Mouse (Mus musculus) cerebellum, postnatal 10 days (tissue): ENCODE results near the gene Olfr545.
A peak's percentile ranks its signal among the peaks of the same experiment; 100 is the strongest.
"Not testable (repeated sequence)": the region's sequence is repeated elsewhere in the genome, so short reads cannot be mapped to it uniquely, and the experiment has no call there.

Source experiments
- DNase-seq, 2 experiments: peaks; one replicate each; pipeline ENCODE4 v3.0.0; 2021; ENCODE audit warnings: mixed read lengths in 2 of 2

The Olfr545 gene

DNA sequence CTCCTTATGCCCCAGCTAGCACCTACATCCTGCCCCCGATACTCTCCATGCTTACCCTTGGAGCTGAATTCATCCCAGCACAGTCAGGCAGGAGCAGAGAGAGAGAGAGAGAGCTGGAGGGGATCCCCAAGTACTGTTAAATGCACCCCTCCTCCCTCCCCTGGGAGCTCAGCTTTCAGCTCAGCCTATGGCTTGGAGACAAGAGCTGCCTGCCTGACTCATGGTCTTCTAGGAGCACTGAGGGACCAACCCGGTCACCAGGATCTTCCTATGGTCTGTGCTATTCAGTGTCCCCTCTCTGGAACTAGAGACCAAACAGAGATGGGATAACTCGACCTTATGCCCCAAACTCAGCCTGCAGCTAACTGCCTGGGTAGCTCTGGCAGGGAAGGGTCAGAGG, at the start of gene Olfr545:
TSS of gene Olfr545 (minus strand) at position 101 of the 400 bp plus-strand sequence.
- no peak for DNase-seq

DNA sequence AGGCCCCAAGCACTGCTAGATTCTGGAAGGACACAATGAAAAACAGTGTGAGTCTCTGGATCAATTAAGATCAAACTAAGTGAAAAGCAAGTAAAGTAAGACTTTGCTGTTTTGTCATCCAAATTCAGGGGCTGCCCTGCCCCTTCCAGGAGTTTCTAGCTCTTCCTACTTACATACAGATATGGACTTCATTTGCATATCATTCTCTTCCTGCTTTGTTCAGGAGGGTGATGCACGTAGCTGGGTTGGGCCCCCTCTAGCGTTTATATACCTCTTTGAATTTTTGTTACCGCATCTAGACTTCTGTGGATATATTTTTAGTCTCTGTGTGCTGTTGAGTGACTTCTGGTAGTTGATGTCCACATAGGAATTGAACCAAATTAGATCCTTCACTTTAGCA, 41.9 kb upstream of the Olfr545 start:
- DNase-seq = no peak

- DNase-seq = no peak
Observed at GRCm38 (mm10) chr7:102540596-102540995, 41.2 kb upstream of the Olfr545 start, which contains the start of gene Olfr548-ps1. Gene Olfr548-ps1 (plus strand): TSS chr7:102540896.

DNA sequence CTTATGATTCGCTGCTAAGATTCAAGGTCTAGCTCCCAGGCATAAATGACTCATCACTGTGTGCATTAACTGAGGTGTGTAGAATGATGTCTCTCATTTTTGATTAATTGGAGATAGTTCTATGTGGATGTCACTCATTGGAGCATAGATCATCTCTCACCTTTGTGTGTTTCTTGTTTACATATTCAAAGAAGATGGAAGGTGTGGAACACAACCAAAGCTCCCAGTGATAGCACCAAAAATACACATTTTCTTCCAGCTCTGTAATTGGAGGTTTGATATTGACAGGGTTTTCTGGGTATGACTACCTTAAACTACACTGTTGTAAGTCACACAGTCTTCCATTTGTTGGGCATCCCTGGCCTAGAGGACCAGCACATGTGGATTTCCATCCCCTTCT, 35.1 kb upstream of the Olfr545 start, which contains the start of gene Olfr547:
TSS of gene Olfr547 (plus strand) at position 301 of the 400 bp plus-strand sequence.
- DNase-seq = no peak

GRCm38 (mm10) chr7:102529052-102529451, 29.7 kb upstream of the Olfr545 start:
- DNase-seq = no peak

DNA sequence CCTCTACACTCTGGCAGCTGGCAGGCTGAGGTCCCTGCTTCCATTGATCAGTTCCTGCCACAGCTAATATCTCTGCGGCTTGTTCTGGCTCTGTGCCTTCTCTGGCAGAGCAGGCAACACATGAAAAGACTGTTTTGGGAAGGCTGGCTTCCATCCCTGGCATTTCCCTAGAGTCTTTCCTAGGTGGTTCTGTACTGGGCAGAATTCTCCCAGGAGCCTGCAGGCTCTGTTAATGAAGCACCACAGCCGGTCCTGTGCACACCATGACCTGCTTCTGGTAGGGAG, 17.6 kb upstream of the Olfr545 start:
- DNase-seq = peak in 1 of 2 experiments; percentile 69

- DNase-seq = peak; percentile 80 to 85
Observed at GRCm38 (mm10) chr7:102516261-102517050, 17.1 kb upstream of the Olfr545 start.

GRCm38 (mm10) chr7:102514144-102514543, 14.8 kb upstream of the Olfr545 start:
- DNase-seq = no peak

DNA sequence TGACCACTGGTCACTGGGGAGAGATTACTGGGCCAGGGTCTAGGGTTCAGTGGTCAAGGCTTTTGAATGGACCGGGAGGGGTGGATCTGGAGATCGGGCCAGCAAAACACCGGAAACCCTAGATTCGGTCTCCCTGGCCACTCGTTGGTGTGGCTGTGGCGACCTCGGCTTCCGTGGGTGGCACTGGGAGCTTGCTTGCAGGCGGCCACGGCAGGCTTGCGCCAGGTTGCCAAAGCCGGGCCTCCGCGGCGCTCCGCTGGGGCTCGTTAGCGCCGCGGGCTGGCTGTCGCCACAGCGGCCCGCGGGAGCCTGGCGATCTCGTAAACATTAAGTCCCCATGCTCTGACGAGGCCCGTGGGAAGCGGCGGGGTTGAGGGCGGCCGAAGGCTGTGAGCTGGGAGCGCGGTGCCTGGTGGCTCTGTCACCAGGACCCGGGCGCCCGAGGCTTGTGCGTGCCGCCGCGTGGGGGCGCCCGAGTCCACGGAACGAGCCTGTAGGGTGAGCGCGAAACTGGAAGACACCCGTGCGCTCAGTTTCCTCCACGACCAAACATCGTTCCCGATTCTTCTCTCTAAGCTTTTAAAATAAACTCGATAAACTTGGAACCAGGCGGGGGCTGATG, 13.6 kb upstream of the Olfr545 start:
- peak; percentile 96 to 97 for DNase-seq

DNA sequence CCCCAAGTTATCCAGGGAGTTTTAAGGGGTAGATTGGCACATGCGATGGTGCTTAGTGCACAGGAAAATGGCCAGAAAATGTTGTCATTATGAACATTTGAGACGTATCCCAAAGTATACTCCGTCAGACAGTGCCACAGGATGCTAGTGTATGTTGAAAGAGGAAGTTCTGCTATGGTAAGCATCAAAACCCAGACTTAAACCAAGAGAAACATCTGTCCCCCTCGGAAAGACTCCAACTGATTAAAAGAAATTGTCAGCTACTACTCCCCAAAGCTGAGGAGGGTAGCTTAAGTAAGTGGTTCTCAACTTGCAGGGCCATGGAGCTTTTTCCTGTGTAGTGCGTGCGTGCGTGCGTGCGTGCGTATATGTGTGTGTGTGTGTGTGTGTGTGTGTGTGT, 12.6 kb upstream of the Olfr545 start:
- DNase-seq = no peak

- no peak for DNase-seq
Observed at GRCm38 (mm10) chr7:102509726-102510125, 10.4 kb upstream of the Olfr545 start.

DNA sequence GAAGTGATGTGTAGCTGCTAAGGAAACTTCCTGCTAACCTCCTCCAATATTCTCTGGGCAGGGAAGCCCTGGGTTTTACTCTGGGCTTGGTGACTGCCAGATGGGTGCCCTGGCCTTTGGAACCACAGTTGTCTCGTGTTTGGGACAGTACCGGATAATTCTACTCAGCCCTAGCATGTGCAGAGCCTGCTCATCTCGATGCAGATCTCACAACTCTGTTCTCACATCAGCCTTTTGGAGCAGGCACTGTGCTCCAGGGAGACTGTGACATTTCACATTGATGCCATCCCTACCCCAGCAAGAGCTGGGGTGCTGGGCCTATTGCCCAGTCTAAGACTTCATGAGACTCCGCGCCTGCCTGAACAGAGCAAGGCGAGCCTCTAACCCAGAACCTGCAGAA, 9.3 kb upstream of the Olfr545 start:
- DNase-seq = no peak

DNA sequence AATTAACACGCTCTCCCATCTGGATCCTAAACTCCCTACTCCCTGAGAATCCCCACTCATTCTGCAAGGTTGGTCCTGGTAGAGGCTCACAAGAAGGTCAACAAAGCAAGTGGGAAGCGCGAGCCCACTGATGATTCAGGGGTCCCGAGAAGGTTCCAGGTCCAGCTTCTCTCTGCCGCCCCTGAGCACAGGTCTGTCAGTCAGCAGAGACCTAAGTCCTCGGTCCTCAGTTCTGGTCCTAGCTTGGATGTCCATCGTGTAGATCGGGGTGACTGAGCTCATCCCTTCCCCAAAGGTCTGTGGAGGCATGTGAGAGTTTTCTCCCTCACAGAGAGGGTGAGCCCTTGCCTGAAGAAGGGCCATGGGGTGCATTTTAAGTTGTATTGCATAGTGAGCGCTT, 8.7 kb upstream of the Olfr545 start:
- DNase-seq = no peak

DNA sequence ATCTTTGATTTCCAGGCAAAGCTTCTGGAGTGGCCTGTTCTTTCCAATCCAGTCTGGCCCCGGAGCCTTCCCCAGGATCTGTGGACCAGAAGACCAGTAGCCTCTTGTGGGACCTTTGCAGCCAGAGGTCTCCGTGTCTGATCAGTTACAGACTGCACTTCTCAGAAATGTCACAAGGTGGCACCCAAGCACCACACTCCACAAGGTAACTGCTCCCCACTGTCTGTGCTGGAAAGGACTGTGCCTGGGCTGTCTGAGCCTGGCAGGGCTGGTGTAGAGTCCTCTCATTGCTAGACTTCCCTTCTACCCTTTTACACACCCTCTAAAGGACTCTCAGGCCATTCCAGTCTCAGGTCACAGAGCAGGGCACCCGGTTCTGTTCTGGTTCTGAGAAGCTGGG, 7.5 kb upstream of the Olfr545 start:
- DNase-seq = peak; percentile 87 to 88

DNA sequence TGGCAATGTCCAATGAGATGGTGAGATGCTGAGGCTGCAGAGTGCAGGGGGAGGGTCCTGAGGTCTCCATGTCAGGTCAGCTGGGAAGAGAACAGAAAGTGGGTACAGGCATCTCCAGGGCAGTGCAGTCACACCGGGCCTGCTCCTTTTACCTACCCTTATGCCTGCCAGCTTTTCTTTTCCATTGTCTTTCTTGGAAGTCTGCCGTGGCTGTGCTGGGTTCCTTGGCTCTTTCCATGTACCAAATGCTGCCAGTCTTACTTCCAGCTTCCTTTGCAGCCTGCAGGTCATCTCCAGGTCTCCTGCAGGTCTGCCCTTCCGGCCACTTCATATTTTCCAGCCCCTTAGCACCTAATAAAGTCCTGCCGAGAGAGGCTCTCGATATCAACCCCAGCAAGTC, 2.6 kb upstream of the Olfr545 start:
- DNase-seq = peak; percentile 49 to 51

DNA sequence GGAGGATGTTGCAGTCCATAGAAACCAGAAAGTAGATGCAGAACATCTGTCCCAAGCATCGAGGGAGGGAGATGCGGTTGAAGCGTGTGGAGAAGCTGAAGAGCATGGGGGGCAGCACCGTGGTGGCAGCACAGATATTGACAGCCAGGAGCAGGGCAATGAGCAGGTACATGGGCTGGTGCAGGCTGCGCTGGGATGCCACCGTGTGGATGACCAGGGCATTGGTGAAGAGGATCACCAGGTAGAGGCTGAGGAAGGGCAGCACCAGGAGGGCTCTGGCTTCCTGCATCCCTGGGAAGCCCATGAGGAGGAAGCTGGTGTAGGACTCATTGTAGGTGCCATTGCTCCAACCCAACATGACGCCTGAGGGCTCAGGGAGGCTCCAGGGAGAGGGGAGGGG, 5.0 kb downstream of the Olfr545 start:
- DNase-seq = not testable (repeated sequence)

DNA sequence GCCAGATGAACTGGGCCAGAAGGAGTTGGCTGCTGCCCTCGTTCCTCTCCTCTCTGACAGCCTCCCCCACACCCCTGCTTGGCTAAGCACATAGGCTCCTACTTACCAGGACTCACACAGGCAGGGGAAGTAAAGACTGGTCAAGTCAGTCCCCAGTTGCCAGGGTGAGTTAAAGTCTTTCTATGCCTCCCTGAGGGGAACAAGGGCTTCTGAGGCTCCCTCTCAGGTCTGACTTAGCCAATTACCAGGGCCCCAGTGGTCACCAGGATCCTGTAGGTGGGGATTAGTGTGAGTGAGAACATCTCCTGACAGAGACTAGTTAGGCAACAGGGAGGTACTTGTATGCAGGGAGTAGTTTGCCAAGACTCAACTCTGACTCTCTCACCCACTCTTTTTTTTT, 11.2 kb downstream of the Olfr545 start, which contains the start of gene Olfr544:
TSS of gene Olfr544 (minus strand) at position 153 of the 400 bp plus-strand sequence.
- DNase-seq = peak in 1 of 2 experiments; percentile 16

GRCm38 (mm10) chr7:102486105-102486504, 13.3 kb downstream of the Olfr545 start:
- no peak for DNase-seq

GRCm38 (mm10) chr7:102484766-102485165, 14.6 kb downstream of the Olfr545 start:
- DNase-seq = not testable (repeated sequence)

DNA sequence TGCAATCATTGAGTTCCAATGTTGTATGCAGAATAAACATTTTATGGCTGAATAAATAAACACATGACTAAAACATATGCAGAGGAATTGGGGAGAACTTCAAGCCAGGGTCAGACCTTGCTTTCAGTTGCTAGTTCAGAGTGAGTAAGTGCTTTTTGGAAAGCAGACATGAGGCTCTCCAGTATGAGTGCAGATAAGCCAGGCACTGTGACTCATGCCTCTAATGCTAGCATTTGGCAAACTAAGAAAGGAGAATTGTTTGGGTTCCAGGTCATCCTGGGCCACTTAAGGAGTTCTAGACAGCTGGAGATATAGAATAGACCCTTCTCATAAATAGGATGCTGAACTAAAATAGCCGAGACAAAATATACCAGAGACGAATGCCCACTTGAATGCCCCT, 15.7 kb downstream of the Olfr545 start:
- DNase-seq = no peak

DNA sequence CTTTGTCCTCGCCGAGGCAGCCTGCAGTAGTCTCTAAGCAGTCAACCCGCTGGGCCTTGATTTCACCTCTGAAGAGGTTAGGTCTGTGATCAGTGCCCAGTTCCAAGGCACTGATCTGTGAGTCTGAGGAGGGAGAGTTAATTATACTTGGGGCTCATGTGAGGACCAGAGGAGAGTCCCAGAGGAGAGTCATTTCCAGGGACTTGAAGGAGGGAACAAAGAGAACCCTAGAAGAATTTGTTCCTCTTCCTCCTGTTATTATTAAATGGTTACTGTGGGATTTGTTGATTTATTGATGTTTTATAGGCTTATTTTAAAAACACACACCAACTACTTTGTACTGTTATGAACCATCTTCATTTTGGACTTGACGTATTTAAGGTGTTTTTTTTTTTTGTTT, 17.8 kb downstream of the Olfr545 start, which contains the start of gene Olfr543:
TSS of gene Olfr543 (minus strand) at position 101 of the 400 bp plus-strand sequence.
- DNase-seq = no peak

DNA sequence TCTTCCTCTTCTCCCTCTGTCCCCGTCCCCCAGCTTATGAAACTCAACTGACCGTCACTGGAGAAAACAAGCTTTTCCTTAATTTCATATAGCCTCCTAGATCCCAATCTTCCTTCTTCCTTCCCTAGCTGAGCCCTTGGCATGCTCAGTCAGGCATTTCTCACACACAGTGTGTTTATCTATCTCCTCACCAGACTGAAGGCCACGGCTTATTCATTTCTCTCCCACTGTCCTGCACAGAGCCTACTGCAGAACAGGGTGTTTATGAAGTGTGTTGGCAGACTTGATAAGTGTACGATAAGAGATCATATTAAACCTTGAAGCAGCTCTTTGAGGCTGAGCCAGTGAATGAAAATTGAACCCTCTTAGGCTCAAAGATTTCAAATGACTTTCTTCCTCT, 18.6 kb downstream of the Olfr545 start:
- no peak for DNase-seq

DNA sequence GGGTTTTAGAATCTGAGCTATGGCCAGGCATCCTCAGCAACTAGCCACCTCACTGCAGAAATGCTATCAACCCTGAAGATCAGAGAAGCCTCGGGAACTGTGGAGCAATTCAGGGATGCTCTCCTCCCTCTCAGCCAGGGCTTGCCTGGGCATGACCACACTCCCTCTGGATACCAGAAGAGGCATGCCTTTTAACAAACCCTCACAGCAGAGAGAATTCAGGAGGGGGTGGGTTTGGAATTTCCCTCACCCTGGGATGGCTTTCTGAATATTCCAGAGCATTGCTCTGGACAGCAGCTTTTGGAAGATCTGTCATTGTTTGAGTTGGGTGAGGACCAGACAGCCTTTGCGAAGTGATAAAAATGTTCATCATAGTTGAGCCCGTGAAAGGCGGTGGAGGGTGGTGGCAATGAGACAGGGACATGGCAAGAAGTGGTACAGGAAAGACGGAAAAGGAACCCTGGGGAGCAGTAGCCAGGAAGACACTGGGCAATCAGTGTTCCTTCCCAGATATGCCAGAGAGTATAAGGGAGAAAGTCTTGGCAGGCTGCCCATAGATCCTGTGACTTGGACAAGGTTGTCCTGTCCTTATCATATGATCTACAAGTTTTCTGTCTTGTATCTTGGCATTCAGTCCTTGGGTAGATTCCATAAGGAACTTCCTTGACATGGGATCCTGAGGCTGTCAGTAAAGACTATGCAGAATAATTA, 19.9 kb downstream of the Olfr545 start:
- DNase-seq = peak; percentile 34 to 41

DNA sequence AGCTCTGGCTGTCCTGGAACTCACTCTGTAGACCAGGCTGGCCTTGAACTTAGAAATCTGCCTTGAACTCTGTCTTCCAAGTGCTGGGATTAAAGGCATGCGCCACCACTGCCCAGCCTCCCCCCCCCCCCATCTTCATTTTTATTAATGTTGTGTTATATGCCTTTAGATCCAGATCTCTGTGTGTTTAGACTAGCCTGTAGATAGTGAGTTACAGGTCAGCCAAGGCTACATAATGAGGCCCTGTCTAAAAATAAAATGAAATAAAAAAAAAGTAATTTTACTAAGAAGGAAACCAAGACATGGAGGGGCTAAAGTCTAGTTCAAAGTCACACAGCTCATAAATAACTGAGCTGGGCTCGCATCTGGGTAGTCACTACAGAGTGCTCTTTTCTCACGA, 20.4 kb downstream of the Olfr545 start:
- no peak for DNase-seq
